Mouse (Mus musculus) olfactory bulb, adult 2 months (tissue): ENCODE measurements at regions not wholly inside any gene's neighbourhood (a gene's known extent, or its start where the extent isn't known, plus 50 kb on each side); places are given as distances from the start of the nearest gene placed in this dataset.

Source experiments
- CTCF ChIP-seq: fragments of 200-500 bp; IDR thresholded peaks from 2 replicates; pipeline ENCODE4 v1.5.1; 2012; ENCODE audit warnings: low read depth, mild to moderate bottlenecking, low read length, moderate library complexity; ENCODE audit not compliant: insufficient read depth
- POLR2A ChIP-seq: fragments of 200-500 bp; IDR thresholded peaks from 2 replicates; pipeline ENCODE4 v1.6.1; 2012; ENCODE audit warnings: mild to moderate bottlenecking, low read depth, low read length, moderate library complexity; ENCODE audit not compliant: insufficient read depth

DNA sequence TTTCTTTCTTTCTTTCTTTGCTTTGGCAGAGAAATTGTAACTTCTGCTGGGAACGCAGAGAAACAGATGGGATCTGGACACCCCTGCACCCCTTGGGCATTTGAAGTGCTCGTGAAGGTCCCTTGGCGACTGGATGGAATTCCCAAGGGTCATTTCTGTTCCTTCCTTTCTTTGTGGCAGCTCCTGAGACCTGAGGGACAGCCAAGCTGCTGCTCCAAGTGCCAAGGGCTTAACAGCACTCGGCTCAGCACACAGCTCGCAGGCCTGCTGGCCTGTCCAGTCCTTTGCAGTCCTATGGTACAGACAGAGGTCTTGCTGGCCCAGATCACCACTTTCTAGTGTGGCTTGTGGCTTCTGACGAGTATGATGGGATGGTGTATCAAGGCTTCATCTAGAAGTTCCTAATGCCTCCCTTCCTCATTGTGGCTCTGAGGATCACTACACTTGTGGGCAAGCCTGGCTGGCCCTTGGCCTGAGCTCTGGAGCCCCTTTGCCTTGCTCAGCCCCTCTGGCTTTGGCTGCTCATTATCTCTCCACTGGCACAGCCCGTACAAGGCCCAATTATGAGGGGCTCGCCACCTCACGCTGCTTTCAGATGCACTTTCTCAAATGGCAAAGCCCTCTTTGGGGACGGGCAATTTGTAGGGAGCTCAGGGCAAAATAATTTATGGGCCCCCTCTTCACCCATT, 63.7 kb upstream of the Pitx1 start:
- TF ChIP-seq POLR2A = no peak
- no peak for TF ChIP-seq CTCF
